Mouse (Mus musculus): Measurements from ENCODE around the gene Mmp8. TPM values are rescaled to one million over a fixed set of nuclear protein-coding genes. Genes with fewer than 3 reads are reported as not detected.

Gene Mmp8
- polyA plus RNA-seq, 1 experiment = 1.4 TPM

GRCm38 (mm10) chr9:7545471-7545870, 12.8 kb upstream of the Mmp8 start:
- no peak overlapping the region for H3K27ac ChIP-seq (ENCODE audit: insufficient read depth, low read length)
- TF ChIP-seq CTCF (IDR thresholded peaks at IDR 0.05; ENCODE audit: extremely low read depth, insufficient read depth, insufficient read length, insufficient replicate concordance) = no peak
- TF ChIP-seq POLR2A (IDR thresholded peaks at IDR 0.05; ENCODE audit: low read depth, low read length) = no peak
- no peaks in the 10 kb centered on the region for H3K36me3 ChIP-seq (ENCODE audit: control insufficient read depth, insufficient read depth, low read length)
- H3K4me1 ChIP-seq (ENCODE audit: control insufficient read depth, insufficient read depth, insufficient read length) = no peaks in the 10 kb centered on the region
- whole genome bisulfite sequencing = 80% methylated on average over 1 of the region's 1 CpGs
- H3K27me3 ChIP-seq (ENCODE audit: control insufficient read depth, insufficient read depth, low read length) = no peaks in the 10 kb centered on the region
- no peak overlapping the region for H3K4me3 ChIP-seq (ENCODE audit: extremely low read depth, insufficient read depth, insufficient read length)
- DNase-seq (ENCODE audit: low read depth in 1 of 2, low spot score in 2 of 2) = no peak

GRCm38 (mm10) chr9:7545920-7546319, 12.3 kb upstream of the Mmp8 start:
- DNase-seq (ENCODE audit: low read depth in 1 of 2, low spot score in 2 of 2) = no peak
- 93% methylated on average over 7 of the region's 7 CpGs for WGBS
- TF ChIP-seq POLR2A (IDR thresholded peaks at IDR 0.05; ENCODE audit: low read depth, low read length) = no peak
- no peak for TF ChIP-seq CTCF (IDR thresholded peaks at IDR 0.05; ENCODE audit: extremely low read depth, insufficient read depth, insufficient read length, insufficient replicate concordance)

GRCm38 (mm10) chr9:7551943-7552342, 6.3 kb upstream of the Mmp8 start:
- Histone ChIP-seq H3K27me3 (ENCODE audit: control insufficient read depth, insufficient read depth, low read length) (no peaks in the 10 kb centered on the region), H3K27ac (ENCODE audit: insufficient read depth, low read length) (no peak overlapping the region), H3K4me3 (ENCODE audit: extremely low read depth, insufficient read depth, insufficient read length) (no peak overlapping the region), H3K4me1 (ENCODE audit: control insufficient read depth, insufficient read depth, insufficient read length) (0 out of 2 replicates have a peak, but pooled peaks cover 3% of the 10 kb centered on the region), H3K36me3 (ENCODE audit: control insufficient read depth, insufficient read depth, low read length) (no peaks in the 10 kb centered on the region)
- no peak for DNase-seq (ENCODE audit: low read depth in 1 of 2, low spot score in 2 of 2)
- TF ChIP-seq POLR2A (IDR thresholded peaks at IDR 0.05; ENCODE audit: low read depth, low read length) = no peak
- no peak for TF ChIP-seq CTCF (IDR thresholded peaks at IDR 0.05; ENCODE audit: extremely low read depth, insufficient read depth, insufficient read length, insufficient replicate concordance)

More at GRCm38 (mm10) chr9:7545920-7546319, 12.3 kb upstream of the Mmp8 start:
- H3K27ac ChIP-seq (ENCODE audit: insufficient read depth, low read length) = no peak overlapping the region
- no peaks in the 10 kb centered on the region for H3K27me3 ChIP-seq (ENCODE audit: control insufficient read depth, insufficient read depth, low read length)
- no peaks in the 10 kb centered on the region for H3K4me1 ChIP-seq (ENCODE audit: control insufficient read depth, insufficient read depth, insufficient read length)
- no peak overlapping the region for H3K4me3 ChIP-seq (ENCODE audit: extremely low read depth, insufficient read depth, insufficient read length)
- no peaks in the 10 kb centered on the region for H3K36me3 ChIP-seq (ENCODE audit: control insufficient read depth, insufficient read depth, low read length)

DNA sequence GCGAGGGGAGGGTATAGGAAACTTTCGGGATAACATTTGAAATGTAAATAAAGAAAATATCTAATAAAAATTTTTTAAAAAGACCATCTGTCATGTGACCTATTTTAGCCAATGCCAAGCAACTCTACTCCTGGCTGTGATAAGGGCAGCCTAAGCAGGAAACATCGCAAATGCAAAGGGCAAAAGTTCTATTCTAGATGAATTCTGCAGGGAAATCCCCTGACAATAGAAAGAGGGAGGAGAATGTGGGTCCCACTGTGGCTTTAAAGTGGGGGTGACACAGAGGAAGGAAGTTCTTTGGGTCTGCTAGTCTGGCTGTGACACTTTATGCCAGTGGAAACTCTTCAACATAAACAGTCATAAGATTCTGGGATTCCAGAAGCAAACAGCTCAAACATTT, 4.7 kb upstream of the Mmp8 start:
- DNase-seq (ENCODE audit: low read depth in 1 of 2, low spot score in 2 of 2) = no peak
- TF ChIP-seq CTCF (IDR thresholded peaks at IDR 0.05; ENCODE audit: extremely low read depth, insufficient read depth, insufficient read length, insufficient replicate concordance) (no peak), POLR2A (IDR thresholded peaks at IDR 0.05; ENCODE audit: low read depth, low read length) (no peak)
- Histone ChIP-seq H3K4me3 (ENCODE audit: extremely low read depth, insufficient read depth, insufficient read length) (no peak overlapping the region), H3K27ac (ENCODE audit: insufficient read depth, low read length) (no peak overlapping the region), H3K27me3 (ENCODE audit: control insufficient read depth, insufficient read depth, low read length) (no peaks in the 10 kb centered on the region), H3K4me1 (ENCODE audit: control insufficient read depth, insufficient read depth, insufficient read length) (0 out of 2 replicates have a peak, but pooled peaks cover 3% of the 10 kb centered on the region), H3K36me3 (ENCODE audit: control insufficient read depth, insufficient read depth, low read length) (no peaks in the 10 kb centered on the region)
- 55% methylated on average over 3 of the region's 3 CpGs for WGBS

GRCm38 (mm10) chr9:7554382-7554781, 3.9 kb upstream of the Mmp8 start:
- TF ChIP-seq CTCF (IDR thresholded peaks at IDR 0.05; ENCODE audit: extremely low read depth, insufficient read depth, insufficient read length, insufficient replicate concordance) (peak; percentile 2; the same call in 1 of the 2 replicates), POLR2A (IDR thresholded peaks at IDR 0.05; ENCODE audit: low read depth, low read length) (no peak)
- Histone ChIP-seq H3K27me3 (ENCODE audit: control insufficient read depth, insufficient read depth, low read length) (no peaks in the 10 kb centered on the region), H3K27ac (ENCODE audit: insufficient read depth, low read length) (no peak overlapping the region), H3K4me1 (ENCODE audit: control insufficient read depth, insufficient read depth, insufficient read length) (0 out of 2 replicates have a peak, but pooled peaks cover 3% of the 10 kb centered on the region), H3K4me3 (ENCODE audit: extremely low read depth, insufficient read depth, insufficient read length) (no peak overlapping the region), H3K36me3 (ENCODE audit: control insufficient read depth, insufficient read depth, low read length) (no peaks in the 10 kb centered on the region)
- DNase-seq (ENCODE audit: low read depth in 1 of 2, low spot score in 2 of 2) = peak in 1 of 2 experiments; percentile 18
- 27% methylated on average over 3 of the region's 3 CpGs for WGBS

GRCm38 (mm10) chr9:7560026-7560425, 1.8 kb downstream of the Mmp8 start:
- no peaks in the 10 kb centered on the region for H3K36me3 ChIP-seq (ENCODE audit: control insufficient read depth, insufficient read depth, low read length)
- DNase-seq (ENCODE audit: low read depth in 1 of 2, low spot score in 2 of 2) = no peak
- 80% methylated on average over 4 of the region's 4 CpGs for WGBS
- H3K27me3 ChIP-seq (ENCODE audit: control insufficient read depth, insufficient read depth, low read length) = no peaks in the 10 kb centered on the region
- TF ChIP-seq CTCF (IDR thresholded peaks at IDR 0.05; ENCODE audit: extremely low read depth, insufficient read depth, insufficient read length, insufficient replicate concordance) (no peak), POLR2A (IDR thresholded peaks at IDR 0.05; ENCODE audit: low read depth, low read length) (no peak)
- H3K4me1 ChIP-seq (ENCODE audit: control insufficient read depth, insufficient read depth, insufficient read length) = no peaks in the 10 kb centered on the region
- H3K27ac ChIP-seq (ENCODE audit: insufficient read depth, low read length) = no peak overlapping the region
- H3K4me3 ChIP-seq (ENCODE audit: extremely low read depth, insufficient read depth, insufficient read length) = no peak overlapping the region

DNA sequence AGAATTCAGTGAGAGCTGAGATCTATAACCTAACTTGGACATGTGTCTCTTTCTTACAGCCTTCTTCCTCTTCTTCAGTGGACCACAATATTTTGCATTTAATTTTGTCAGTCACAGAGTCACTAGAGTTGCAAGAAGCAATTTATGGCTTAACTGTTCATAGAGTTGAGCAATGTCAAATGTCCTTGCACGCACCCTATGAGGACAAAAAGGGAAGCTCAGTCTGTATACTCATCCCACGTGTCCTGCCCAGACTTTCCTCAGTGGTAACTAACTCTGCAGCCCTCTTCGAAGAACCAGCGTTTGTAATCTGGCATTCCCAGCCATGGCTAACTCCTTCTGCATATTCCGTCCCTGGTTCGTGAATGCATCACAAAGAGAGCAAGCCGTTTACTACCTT, 9.1 kb downstream of the Mmp8 start:
- H3K27ac ChIP-seq (ENCODE audit: insufficient read depth, low read length) = no peak overlapping the region
- no peaks in the 10 kb centered on the region for H3K27me3 ChIP-seq (ENCODE audit: control insufficient read depth, insufficient read depth, low read length)
- TF ChIP-seq CTCF (IDR thresholded peaks at IDR 0.05; ENCODE audit: extremely low read depth, insufficient read depth, insufficient read length, insufficient replicate concordance) (no peak), POLR2A (IDR thresholded peaks at IDR 0.05; ENCODE audit: low read depth, low read length) (no peak)
- no peaks in the 10 kb centered on the region for H3K36me3 ChIP-seq (ENCODE audit: control insufficient read depth, insufficient read depth, low read length)
- H3K4me1 ChIP-seq (ENCODE audit: control insufficient read depth, insufficient read depth, insufficient read length) = peaks cover 4% of the 10 kb centered on the region; the same call in 1 of the 2 replicates
- 33% methylated on average over 7 of the region's 7 CpGs for WGBS
- H3K4me3 ChIP-seq (ENCODE audit: extremely low read depth, insufficient read depth, insufficient read length) = no peak overlapping the region
- no peak for DNase-seq (ENCODE audit: low read depth in 1 of 2, low spot score in 2 of 2)
